Mouse (Mus musculus) cerebellum, adult 9-10 months (tissue): Measurements from ENCODE around the gene Rptor.
"Not testable (repeated sequence)": the region's sequence is repeated elsewhere in the genome, so short reads cannot be mapped to it uniquely, and the experiment has no call there.

Experiments
- DNase-seq: peaks from one replicate; pipeline ENCODE4 v3.0.0; 2022

The Rptor gene

DNA sequence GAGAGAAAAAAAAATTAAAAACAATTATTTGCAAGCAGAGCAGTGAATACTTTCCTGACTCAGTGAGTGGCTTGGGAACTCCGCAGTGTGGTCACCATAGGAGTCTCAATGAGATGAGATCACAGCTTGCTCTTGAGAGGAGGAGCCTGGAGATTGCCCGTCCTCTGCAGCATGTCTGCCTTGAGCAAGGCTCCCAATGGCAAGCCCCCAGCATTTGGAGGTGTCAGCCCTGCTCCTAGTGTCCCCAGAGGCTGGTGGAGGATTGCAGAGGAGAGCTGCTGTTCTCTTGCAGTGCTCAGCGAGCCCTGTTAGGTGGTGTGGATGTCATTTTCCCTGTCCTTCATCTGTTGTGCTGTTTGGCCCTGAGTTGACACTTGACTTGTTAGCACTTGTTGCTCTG is 56.6 kb downstream of the Rptor start:
- no peak for DNase-seq

DNA sequence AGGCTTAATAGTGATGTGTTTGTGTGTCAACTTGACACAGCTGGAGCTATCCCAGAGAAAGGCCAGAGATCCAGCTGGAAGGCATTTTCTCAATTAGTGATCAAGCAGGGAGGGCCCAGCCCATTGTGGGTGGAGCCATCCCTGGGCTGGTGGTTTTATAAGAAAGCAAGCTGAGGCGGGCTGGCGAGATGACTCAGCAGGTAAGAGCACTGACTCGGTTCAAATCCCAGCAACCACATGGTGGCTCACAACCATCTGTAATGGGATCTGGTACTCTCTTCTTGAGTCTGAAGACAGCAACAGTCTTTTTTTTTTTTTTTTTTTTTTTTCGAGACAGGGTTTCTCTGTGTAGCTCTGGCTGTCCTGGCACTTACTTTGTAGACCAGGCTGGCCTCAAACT is 58.8 kb downstream of the Rptor start:
- DNase-seq = not testable (repeated sequence)

DNA sequence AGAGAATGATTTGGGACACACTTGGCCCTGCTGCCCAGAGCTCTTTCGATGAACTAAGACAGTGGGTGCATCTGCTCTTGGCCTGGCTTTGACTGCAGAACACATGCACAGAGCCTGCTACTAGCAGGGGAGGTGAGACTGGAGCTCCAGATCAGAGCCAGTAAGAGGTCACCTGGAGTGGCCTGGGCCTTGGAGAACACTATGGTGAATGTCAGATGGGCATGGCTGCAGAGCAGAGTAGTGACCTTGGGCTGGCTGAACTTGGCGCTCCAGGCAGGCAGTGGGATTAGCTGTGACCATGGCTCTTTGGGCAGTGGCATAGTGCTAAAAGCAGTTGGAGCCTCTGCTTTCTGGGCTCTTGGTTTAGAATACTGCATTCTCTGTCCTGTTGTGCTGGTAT is 61.2 kb downstream of the Rptor start:
- DNase-seq = no peak

DNA sequence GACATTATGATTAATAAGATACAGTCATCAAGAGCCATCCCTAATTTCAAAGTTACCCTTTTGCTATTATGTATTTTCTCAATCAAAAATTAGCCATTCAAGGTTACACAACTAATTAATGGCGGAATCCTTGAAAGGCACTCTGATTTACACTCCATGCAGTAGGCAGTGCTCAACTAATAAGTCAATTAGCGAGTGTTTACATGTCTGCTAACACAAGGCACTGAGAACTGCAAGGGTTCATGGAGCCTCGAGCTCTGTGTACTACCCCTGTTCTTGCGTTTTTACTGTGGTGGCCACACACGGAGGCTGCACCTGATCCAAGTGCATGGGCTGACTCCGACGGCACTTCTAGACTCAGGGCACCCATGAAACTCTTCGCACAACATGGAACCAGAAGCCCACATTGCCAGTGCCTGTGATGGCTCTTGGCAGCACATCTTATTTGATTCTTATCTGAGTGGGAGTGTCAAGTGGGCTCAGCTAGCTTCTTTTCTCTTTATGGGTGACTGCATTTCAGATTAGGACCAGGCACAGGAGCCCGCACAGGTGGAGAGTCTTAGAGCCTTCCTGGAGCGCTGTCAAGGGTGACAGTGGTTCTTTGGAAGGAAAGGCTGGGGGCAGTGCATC is 62.1 kb downstream of the Rptor start:
- no peak for DNase-seq

- no peak for DNase-seq
Observed at GRCm38 (mm10) chr11:119665308-119665702, 62.6 kb downstream of the Rptor start.

DNA sequence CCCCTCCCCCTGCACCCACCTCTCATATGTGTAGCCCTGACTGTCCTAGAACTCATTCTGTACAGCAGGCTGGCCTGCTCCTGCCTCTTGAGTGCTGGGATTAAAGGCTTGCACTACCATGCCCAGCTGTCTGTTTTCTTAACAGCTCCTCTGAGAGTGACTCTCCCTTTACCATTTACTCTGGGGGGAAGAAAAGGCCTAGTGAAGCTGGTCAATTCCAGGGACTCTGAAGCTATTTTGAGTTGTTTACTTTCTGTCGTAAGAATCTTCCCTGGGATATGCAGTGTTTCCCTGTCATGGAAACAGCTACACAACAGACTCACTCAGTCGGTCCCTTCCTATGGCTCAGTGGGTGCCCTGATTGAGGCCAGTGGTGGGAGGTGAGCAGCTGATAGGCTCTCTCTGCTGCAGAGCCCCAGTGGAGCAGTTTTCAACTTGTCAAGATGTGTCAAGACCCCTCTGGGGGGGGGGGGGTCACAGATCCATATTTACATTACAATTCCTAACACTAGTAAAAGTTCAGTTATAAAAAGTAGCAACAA is 63.9 kb downstream of the Rptor start:
- DNase-seq = no peak

GRCm38 (mm10) chr11:119670690-119671666 is 68.3 kb downstream of the Rptor start:
- DNase-seq = no peak

GRCm38 (mm10) chr11:119672041-119672440 is 69.3 kb downstream of the Rptor start:
- DNase-seq = no peak

GRCm38 (mm10) chr11:119672775-119673174 is 70.1 kb downstream of the Rptor start:
- no peak for DNase-seq

DNA sequence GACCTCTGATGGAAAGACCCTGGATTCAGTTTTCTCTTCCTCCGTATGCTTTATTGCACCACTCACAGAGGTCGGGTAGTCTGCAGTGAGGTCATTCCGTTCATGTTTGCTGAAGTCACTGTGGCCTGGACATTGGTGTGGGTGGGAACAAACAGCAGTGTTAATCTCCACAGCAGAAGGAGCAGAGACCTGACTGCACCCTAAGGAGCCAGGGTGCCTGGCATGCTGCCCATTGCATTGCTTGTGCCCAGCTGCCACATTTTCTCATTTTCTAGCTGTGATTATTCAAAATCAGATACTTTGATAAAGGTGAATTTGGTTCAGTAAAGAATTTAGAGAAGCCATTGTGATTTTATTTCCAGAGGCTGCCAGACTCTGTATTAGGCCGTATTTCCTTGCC is 72.1 kb downstream of the Rptor start:
- peak; percentile 59 for DNase-seq

- DNase-seq = no peak
Observed at GRCm38 (mm10) chr11:119675546-119675945, 72.8 kb downstream of the Rptor start.

GRCm38 (mm10) chr11:119676751-119677411 is 74.2 kb downstream of the Rptor start:
- peak; percentile 61 for DNase-seq

DNA sequence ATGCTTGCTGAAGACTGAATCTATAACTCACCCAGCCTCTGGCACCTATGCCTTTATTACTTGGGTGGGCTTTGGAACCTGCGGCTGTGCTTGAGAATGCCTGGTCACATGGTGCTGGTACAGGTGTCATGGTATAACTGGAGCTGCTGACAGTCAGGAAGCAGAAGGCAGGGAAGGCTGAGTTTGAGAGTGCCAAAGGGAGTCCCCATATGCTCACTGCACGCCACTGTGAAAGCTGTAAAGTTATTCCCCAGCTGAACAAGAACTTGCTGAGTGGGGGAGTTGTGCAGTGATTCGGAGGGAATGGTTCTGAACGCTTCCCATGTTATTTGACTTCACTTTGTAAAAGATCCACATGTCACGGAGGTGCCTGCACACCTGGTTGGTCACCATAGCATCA is 75.7 kb downstream of the Rptor start:
- no peak for DNase-seq

DNA sequence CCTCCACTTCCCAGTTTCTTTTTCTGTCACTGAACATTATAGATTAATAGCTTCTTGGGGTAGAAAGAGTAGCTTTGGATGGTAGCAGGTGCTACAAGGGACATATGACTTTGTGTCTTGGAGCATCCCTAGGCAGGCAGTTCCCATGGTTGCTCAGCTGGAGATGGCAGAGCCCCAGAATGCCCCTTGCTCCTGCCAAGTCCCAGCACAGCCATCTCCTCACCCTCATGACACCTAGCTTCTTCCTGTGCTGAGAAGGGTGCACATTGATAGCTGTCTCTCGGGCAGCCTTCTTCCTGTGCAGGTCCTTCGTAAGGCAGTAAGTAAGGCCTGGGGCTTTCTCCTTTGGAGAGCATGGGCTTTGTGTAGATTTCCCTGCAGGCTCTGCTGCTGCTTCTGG is 78.0 kb downstream of the Rptor start:
- no peak for DNase-seq

DNA sequence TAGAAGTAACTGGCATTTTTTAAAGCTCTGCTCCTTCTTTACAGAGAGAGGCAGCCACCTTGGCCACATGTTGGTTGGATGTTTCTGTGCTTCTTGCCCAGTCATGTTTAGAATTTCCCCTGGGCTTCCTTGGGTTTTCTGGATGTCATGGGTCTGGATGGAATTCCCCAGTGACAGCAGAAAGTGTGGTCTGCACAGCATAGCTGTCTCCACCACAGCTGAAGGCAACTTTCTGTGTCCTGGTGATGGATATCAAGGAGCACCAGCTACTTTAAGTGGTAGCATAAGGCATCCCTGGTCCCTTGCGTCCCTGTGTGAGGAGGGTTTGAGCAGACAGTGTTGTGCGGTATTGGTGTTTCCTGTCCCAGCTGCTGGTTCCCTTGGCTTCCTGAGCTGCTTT is 79.6 kb downstream of the Rptor start:
- no peak for DNase-seq

GRCm38 (mm10) chr11:119683796-119684195 is 81.1 kb downstream of the Rptor start:
- no peak for DNase-seq

DNA sequence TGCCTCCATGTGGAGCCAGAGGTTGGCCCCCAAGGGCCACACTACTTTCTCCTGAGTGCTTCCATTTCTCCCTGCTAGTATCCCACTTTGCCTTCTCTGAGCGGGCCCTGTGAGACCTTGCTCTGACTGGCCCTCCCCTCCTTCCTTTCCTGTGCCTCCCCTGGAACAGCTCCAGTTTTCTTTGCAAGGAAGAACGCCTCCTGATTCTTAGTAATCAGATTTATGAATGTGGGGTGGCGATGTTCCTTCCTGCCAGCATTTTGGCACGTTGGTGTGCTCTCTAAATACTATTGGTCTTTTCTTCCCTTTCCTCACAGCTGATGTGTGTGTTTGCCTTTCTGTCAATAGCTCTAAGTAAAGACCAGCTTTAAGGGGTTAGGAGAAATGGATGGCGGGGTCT is 82.8 kb downstream of the Rptor start:
- DNase-seq = no peak

- DNase-seq = no peak
Observed at GRCm38 (mm10) chr11:119685910-119686659, 83.4 kb downstream of the Rptor start.

DNA sequence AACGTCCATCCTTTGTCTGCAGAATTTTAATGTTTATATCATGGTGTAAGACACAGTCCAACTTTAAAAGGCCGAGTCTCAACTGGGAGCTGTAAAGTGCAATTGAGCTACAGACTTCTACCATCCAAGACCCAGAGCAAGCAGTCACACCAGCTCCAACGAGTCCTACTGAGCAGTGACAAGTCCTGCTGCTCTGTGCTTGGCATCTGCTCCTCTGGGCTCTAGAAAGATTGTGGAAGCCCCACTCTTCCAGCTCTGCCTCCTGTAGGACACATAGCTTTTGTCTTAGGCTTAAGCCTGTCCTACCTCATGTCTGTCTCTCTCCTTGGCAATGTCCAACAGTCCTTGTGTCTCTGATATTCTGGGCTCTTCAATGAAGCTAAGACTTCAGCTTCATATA is 84.6 kb downstream of the Rptor start:
- DNase-seq = no peak

DNA sequence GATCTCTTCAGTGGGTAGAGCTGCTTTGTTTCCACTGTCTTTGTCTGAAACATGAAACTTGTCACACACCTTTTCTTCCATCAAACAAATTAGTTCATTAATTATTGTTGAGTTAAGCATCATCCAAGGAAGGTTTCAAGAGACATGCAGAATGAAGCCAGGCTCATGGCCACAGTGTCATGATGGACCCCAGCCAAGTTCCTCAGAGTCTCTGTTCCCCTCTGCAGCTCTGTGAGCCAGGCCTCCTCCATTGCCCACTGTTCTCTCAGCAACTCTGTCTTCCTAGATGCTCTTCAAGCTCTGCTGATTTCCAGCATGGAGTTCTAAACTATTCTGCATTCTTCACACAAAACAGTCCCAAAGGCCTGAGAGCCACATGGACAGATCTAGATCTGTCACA is 85.3 kb downstream of the Rptor start:
- DNase-seq = no peak

DNA sequence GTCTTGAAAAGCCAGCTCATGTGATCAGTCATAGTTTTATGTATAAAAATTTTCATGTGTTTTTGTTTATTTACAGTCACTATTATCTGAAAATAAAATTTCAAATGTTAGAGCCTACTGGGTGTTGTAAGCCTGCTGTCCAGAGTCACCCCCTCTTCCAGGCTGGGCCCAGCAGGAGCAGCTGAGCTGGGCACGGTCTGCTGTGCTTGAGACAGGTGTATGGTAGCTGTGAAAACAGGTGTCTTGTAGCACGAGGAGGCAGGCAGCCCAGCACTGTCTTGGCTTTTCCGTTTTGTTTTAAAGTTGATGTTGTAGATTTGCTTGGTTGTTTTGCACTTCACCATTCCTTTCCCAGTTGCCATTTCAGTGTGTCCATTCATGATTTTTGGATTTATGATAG is 87.2 kb downstream of the Rptor start:
- DNase-seq = no peak

GRCm38 (mm10) chr11:119692196-119692910 is 89.6 kb downstream of the Rptor start:
- no peak for DNase-seq
